Mouse (Mus musculus): ENCODE measurements around the gene Topbp1.

Gene Topbp1

DNA sequence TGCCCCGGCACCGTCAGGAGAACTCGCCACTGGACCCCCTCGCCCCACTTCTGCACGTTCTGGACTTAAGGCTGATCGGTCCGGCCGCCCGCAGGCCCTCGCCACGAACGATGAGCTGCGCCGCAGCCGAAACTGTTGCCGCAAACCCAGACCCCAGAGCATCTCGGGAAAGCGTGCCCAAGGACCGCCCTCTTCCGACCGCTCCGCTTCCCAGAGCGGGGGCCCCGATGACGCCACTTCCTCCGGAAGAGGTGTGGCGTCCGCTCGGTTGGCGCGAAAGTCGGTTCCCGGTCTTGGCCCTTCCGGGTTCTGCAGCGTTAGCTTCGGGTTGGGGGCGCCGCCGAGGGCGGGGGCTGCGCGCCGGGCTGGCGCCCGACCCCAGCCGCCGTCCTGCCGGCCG is at the start of gene Topbp1, which contains the start of gene 1300017J02Rik:
Gene Topbp1, plus strand, starts transcription at position 289 of the 400 bp plus-strand sequence.
Gene 1300017J02Rik, minus strand, starts transcription at position 156 of the 400 bp plus-strand sequence.
- DNase-seq (ENCODE audit: low spot score in 2 of 2), result peak; percentile 82 to 86

- DNase-seq (ENCODE audit: low spot score in 2 of 2), result no peak
These were observed 39.2 kb upstream of the Topbp1 start for GRCm38 (mm10) chr9:103265778-103266177.

DNA sequence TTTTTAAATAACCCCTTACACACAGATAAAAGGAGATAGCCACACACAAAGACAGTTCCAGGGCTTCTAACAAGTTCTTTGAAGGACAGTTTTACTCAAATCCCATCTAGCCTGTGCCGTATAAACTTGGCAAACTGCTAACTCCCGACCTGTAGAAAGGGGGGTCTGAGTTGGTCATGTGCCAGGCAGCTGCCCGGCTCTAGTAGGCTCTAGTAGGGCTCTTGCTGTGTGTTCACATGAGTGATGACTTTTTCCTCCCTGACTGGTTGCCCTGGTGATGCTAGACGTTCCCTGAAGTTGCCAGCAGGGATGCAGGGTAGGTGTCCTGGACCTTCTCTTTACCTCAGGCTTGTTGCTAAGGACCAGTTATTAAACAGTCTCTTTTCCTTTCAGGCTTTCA is 33.9 kb upstream of the Topbp1 start:
- no peak for DNase-seq (ENCODE audit: low spot score in 2 of 2)

- DNase-seq (ENCODE audit: low spot score in 2 of 2), result no peak
These were observed 30.2 kb upstream of the Topbp1 start for GRCm38 (mm10) chr9:103274819-103275218.

- no peak for DNase-seq (ENCODE audit: low spot score in 2 of 2)
These were observed 29.3 kb upstream of the Topbp1 start for GRCm38 (mm10) chr9:103275676-103276075.

- DNase-seq (ENCODE audit: low spot score in 2 of 2), result no peak
These were observed 28.1 kb upstream of the Topbp1 start for GRCm38 (mm10) chr9:103276876-103277275.

DNA sequence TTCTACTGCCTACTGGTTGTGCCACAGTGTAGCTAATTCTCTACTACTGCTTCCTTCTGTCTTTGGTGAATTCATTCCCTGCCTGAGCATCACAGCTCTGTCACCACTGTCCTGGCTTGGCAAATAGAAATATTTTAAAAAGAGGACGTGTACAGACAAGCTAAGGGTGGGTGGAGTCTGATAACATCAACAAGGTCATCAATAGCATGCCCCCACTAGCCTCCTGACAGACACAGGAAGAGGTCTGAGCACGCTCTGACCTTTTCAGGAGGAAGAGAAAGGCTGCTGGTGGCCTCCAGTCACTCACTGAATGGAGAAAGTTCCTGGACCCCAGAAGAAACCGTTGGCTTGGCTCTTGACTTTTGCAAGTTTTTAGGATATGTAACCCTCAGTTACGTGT is 18.6 kb upstream of the Topbp1 start:
- peak; percentile 15 to 16 for DNase-seq (ENCODE audit: low spot score in 2 of 2)

DNA sequence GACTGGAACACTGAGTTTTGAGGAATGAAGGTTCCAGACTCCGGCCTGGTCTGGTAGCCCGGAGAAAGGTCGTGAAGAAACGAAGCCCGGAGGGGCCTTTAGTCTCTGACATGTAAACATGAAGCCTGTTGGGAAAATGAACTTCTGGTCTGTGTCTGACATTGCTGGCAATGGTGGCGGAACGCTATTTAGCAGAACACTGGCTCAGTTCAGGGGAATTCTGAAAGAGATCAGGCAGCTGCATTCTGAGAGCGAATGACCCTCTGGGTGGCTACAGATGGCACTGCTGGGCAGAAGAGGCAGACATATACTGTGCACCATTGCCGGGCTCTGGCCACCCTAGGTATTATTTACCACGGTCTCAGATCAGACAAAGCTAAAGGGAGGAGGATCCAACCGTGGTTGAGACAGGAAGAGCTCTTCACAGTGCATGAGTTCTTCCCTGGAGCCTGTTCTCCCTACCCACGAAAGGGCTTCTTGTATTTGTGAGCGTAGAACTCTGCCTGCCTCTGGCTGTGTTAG is 18.1 kb upstream of the Topbp1 start:
- DNase-seq (ENCODE audit: low spot score in 2 of 2), result no peak

- no peak for DNase-seq (ENCODE audit: low spot score in 2 of 2)
These were observed 17.1 kb upstream of the Topbp1 start for GRCm38 (mm10) chr9:103287840-103288488.

DNA sequence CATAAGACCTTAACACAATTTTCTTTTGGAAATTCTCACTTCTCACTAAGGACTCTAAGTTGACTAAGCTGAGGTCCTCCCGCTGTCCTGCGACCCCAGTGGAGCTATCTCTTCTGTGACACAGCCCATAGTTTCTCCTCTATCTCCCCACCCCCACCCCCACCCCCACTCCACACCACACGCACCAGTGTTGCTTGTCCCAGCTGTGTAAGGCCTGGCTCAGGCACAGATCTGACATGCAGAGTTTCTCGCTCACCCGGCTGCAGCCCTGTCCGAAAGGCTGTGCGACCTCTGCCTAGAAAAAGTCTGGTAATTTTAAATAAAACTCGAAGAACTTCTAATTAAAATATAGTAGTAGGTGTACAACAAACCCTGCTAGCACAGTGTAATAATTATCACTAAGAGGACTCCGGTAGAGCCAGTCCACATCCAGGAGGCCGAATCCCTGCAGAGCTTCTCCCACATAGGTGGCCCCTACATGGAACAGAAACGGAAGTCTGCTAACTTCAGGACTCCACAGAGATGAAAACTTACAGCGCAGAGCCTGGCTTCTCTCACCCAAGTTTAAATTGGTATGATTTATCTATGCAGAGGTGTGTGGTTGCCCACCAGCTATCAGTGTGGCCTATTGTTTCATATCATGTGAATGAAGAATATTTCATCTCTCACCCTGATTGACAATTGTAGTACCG is 16.4 kb upstream of the Topbp1 start:
- DNase-seq (ENCODE audit: low spot score in 2 of 2), result no peak

GRCm38 (mm10) chr9:103294507-103294906 is 10.5 kb upstream of the Topbp1 start:
- no peak for DNase-seq (ENCODE audit: low spot score in 2 of 2)

DNA sequence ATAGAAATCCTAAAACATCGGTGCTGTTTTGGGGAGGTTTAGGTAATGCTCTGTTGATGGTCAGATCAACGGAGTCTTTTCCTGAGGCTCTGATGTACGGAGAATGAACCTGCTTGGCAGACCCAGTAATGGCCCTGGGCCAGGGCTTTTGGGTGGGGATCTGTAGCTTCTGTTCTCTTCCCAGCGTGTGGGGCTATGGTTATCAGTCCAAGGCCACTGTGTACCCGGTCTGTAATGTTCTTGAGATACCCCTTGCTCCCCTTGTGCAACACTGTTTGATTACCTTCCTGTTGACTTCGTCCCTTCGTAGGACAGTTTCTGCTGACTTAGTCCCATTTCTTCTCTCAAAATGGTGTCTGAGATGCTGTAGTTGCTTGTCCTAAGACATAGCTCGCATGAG is 3.9 kb upstream of the Topbp1 start:
- no peak for DNase-seq (ENCODE audit: low spot score in 2 of 2)

DNA sequence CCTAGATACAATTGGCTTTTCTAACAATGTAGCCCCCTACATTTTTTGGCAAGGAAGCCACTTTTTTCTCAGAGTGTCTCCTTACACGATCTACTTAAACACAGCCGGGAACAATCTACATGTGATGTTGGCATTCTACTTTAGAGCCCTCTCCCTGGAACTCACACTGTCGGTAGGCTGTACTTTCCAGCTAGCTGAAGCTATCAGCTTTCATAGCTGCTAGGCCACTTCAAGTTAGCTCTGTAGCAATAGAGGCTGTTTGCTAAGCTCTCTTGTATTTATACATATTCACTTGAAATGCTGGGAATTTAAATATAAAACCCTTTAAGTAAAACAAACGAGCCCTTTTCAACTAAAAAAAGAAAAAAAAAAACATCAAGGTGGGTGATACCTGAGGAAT is 2.8 kb upstream of the Topbp1 start:
- DNase-seq (ENCODE audit: low spot score in 2 of 2), result no peak

GRCm38 (mm10) chr9:103302666-103303065 is 2.3 kb upstream of the Topbp1 start:
- DNase-seq (ENCODE audit: low spot score in 2 of 2), result peak; percentile 16 to 58

- DNase-seq (ENCODE audit: low spot score in 2 of 2), result no peak
These were observed 472 bp downstream of the Topbp1 start for GRCm38 (mm10) chr9:103305332-103306041.

- DNase-seq (ENCODE audit: low spot score in 2 of 2), result no peak
These were observed 4.8 kb downstream of the Topbp1 start for GRCm38 (mm10) chr9:103309832-103310231.

DNA sequence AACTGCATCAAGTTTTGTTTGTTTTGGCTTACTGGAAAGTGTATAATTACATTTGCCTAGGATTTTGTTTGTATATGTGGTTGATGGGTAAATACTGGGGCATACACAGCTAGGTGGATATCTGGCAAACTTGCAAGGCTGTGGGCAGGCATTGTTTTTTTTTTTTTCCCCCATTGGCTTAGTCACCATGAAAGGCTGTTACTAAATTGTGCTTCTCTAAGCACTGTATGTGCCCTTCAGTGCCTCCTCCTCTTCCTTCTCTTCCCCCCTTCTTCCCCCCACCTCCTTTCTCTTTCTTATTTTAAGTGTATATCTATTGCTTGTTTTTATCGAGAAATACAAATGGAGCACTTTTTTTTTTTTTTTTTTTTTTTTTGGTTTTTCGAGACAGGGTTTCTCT is 19.7 kb downstream of the Topbp1 start:
- no peak for DNase-seq (ENCODE audit: low spot score in 2 of 2)

DNA sequence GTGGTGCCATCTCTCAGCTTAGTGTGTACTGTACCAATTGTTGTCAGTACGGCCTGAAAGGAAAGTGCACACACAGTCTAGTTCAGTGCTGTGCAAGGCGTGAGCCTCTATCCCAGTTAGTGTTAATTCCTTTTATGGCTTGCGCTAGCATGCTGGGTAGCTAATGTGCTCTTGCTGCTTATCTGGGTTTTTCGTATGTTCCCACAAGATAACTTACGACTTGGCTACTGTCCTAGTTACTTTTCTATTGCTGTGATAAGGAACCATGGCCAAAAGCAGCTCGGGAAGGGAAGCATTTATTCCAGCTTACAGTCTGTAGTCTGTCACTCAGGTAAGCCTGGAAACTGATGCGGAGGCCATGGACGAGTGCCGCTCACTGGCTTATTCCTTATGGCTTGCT is 21.4 kb downstream of the Topbp1 start:
- DNase-seq (ENCODE audit: low spot score in 2 of 2), result no peak

- no peak for DNase-seq (ENCODE audit: low spot score in 2 of 2)
These were observed 27.6 kb downstream of the Topbp1 start for GRCm38 (mm10) chr9:103332663-103333062.

DNA sequence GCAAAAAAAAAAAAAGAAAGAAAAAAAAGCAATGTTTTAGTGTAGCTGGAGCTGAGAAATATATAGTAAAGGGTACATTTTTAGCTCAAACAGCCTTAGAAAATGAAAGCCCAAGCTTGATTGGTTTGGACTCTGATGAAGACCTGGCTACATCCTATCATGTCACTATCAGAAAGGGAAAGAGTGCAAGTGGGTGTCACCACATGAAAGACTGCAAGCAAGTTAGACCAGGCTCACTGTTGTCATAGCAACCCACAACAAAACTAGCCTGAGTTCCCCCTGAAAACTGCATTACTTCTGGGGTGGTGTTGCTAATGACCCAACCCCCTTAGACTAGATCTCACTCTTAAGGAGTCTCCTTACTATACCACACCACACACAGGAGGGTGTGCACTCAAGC is 31.9 kb downstream of the Topbp1 start:
- no peak for DNase-seq (ENCODE audit: low spot score in 2 of 2)

- no peak for DNase-seq (ENCODE audit: low spot score in 2 of 2)
These were observed 42.0 kb downstream of the Topbp1 start for GRCm38 (mm10) chr9:103347045-103347444.

DNA sequence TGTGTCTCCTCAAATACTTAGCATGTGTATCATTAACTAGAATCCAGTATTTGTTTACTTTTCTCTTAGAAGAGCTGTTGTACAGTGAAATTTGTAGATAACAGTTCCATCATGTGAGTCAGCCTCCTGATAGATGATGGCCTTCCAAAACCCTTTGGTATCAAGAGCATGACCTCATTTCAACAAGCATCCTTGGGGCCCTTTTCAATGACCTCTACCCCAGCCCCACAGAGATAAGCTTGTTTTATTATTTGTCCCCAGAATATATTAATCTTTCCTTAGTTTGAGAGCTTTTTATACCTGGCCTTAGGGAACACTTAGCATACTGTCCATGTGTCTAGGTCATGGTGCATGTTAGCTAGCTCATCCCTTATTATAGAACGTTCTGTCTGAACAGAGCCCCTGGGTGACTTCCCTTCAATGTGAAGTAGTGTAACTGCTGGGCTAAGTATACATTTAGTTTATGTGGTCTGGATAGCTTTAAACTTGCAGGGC is 43.0 kb downstream of the Topbp1 start:
- DNase-seq (ENCODE audit: low spot score in 2 of 2), result no peak
